Mouse (Mus musculus) myocyte (in vitro differentiated cells): ENCODE results near the gene Iqcb1. TPM values are rescaled to one million over a fixed set of nuclear protein-coding genes. Genes with fewer than 3 reads are reported as not detected.
A peak's percentile ranks its signal among the peaks of the same experiment; 100 is the strongest.

Source experiments
- H3K27me3 ChIP-seq: one replicate; pipeline ENCODE4 v1.6.1; 2011; ENCODE audit not compliant: control insufficient read depth, insufficient read depth, insufficient read length
- H3K36me3 ChIP-seq: one replicate; pipeline ENCODE4 v1.6.1; 2011; ENCODE audit not compliant: control insufficient read depth, insufficient read depth
- H3K4me2 ChIP-seq: one replicate; pipeline ENCODE4 v1.6.1; 2011; ENCODE audit warnings: low read depth, control low read depth
- H3K4me3 ChIP-seq: one replicate; pipeline ENCODE4 v1.5.1; 2011; ENCODE audit warnings: mild to moderate bottlenecking, control low read depth, moderate library complexity
- H3K79me2 ChIP-seq: one replicate; pipeline ENCODE4 v1.6.1; 2011; ENCODE audit not compliant: control insufficient read depth, insufficient read depth
- H3ac ChIP-seq: one replicate; pipeline ENCODE4 v1.6.1; 2011; ENCODE audit not compliant: control insufficient read depth, insufficient read length
- CEBPB ChIP-seq: IDR thresholded peaks from 2 replicates; pipeline ENCODE4 v1.6.1; 2011; ENCODE audit warnings: mild to moderate bottlenecking, moderate library complexity; ENCODE audit not compliant: poor library complexity, insufficient read depth, severe bottlenecking
- E2F4 ChIP-seq: IDR thresholded peaks from one replicate; pipeline ENCODE4 v1.6.1; 2011; ENCODE audit warnings: mild to moderate bottlenecking, control low read depth, moderate library complexity; ENCODE audit not compliant: insufficient read depth
- MAX ChIP-seq: IDR thresholded peaks from one replicate; pipeline ENCODE4 v1.6.1; 2011; ENCODE audit warnings: low read depth, mild to moderate bottlenecking, control low read depth
- MYOD1 ChIP-seq, 3 experiments: IDR thresholded peaks; one replicate each; pipeline ENCODE4 v1.6.1; 2011; ENCODE audit warnings: control low read depth in 2 of 3, low read depth in 2 of 3, mild to moderate bottlenecking in 2 of 3, moderate library complexity in 1 of 3; ENCODE audit not compliant: insufficient read length in 2 of 3, control insufficient read depth in 1 of 3
- MYOG ChIP-seq, 3 experiments: IDR thresholded peaks; one replicate each; pipeline ENCODE4 v1.6.1; 2011; ENCODE audit warnings: control low read depth in 2 of 3, low read depth in 2 of 3, mild to moderate bottlenecking in 2 of 3; ENCODE audit not compliant: insufficient read length in 2 of 3, control insufficient read depth in 1 of 3, insufficient read depth in 1 of 3
- POLR2A ChIP-seq: IDR thresholded peaks from one replicate; pipeline ENCODE4 v1.6.1; 2011; ENCODE audit warnings: low read depth, mild to moderate bottlenecking, control low read depth, moderate library complexity; ENCODE audit not compliant: insufficient read length
- POLR2AphosphoS2 ChIP-seq: IDR thresholded peaks from one replicate; pipeline ENCODE4 v1.6.1; 2011; ENCODE audit warnings: low read depth, control low read depth; ENCODE audit not compliant: insufficient read length
- REST ChIP-seq: IDR thresholded peaks from one replicate; pipeline ENCODE4 v1.6.1; 2011; ENCODE audit warnings: mild to moderate bottlenecking, control low read depth, moderate library complexity; ENCODE audit not compliant: insufficient read depth, insufficient read length
- SRF ChIP-seq: IDR thresholded peaks from one replicate; pipeline ENCODE4 v1.6.1; 2011; ENCODE audit warnings: low read depth; ENCODE audit not compliant: control insufficient read depth, insufficient read length
- TCF12 ChIP-seq: IDR thresholded peaks from one replicate; pipeline ENCODE4 v1.6.1; 2011; ENCODE audit warnings: mild to moderate bottlenecking, control low read depth; ENCODE audit not compliant: poor library complexity, insufficient read depth, severe bottlenecking
- TCF3 ChIP-seq: IDR thresholded peaks from one replicate; pipeline ENCODE4 v1.6.1; 2011; ENCODE audit warnings: low read depth, control low read depth; ENCODE audit not compliant: insufficient read length
- USF1 ChIP-seq: IDR thresholded peaks from one replicate; pipeline ENCODE4 v1.6.1; 2011; ENCODE audit warnings: low read depth, mild to moderate bottlenecking, control low read depth, moderate library complexity
- polyA plus RNA-seq: library from polyadenylated mRNA; unstranded; fragments of >200 nt; fragmentation: generic; extraction: Trizol; gene quantifications from one replicate; pipeline ENCODE4 v1.2.1, GENCODE M21; 2012; ENCODE audit warnings: missing spikeins

Iqcb1 gene
- polyA plus RNA-seq, result 3.2 TPM

GRCm38 (mm10) chr16:36828054-36828786 lies at the start of gene Iqcb1:
Gene Iqcb1, plus strand, starts transcription at chr16:36828385.
- no peaks in the 10 kb centered on the region for H3K36me3 ChIP-seq
- H3ac ChIP-seq, result peak within 1 kb of the TSS; percentile 37
- TF ChIP-seq MYOD1 (IDR thresholded peaks at IDR 0.05; ENCODE audit: control insufficient read depth in 1 of 3, insufficient read length in 2 of 3, low read depth in 2 of 3), result peak in 2 of 3 experiments; percentile 64 to 76
- no peak for TF ChIP-seq E2F4
- peak in 2 of 3 experiments; percentile 62 to 68 for TF ChIP-seq MYOG (IDR thresholded peaks at IDR 0.05; ENCODE audit: control insufficient read depth in 1 of 3, insufficient read depth in 1 of 3, insufficient read length in 2 of 3, low read depth in 2 of 3)
- TF ChIP-seq POLR2A, result peak; percentile 69
- peak; percentile 41 for TF ChIP-seq POLR2AphosphoS2
- TF ChIP-seq TCF12, result no peak
- H3K27me3 ChIP-seq, result no peaks in the 10 kb centered on the region
- peak within 1 kb of the TSS; percentile 59 for H3K4me3 ChIP-seq
- peaks cover 10% of the 10 kb centered on the region for H3K79me2 ChIP-seq
- peak within 1 kb of the TSS; percentile 84 for H3K4me2 ChIP-seq

- Histone ChIP-seq H3K79me2 (no peaks in the 10 kb centered on the region), H3K36me3 (no peaks in the 10 kb centered on the region), H3K4me2 (no peak overlapping the region), H3ac (no peak overlapping the region), H3K27me3 (no peaks in the 10 kb centered on the region), H3K4me3 (no peak overlapping the region)
- TF ChIP-seq CEBPB, result no peak
Measured at GRCm38 (mm10) chr16:36784146-36784545, 44.0 kb upstream of the Iqcb1 start.

- no peaks in the 10 kb centered on the region for H3K27me3 ChIP-seq
- H3K36me3 ChIP-seq, result no peaks in the 10 kb centered on the region
- no peak within 1 kb of the TSS for H3K4me3 ChIP-seq
- no peak within 1 kb of the TSS for H3ac ChIP-seq
- TF ChIP-seq TCF12, result no peak
- no peak for TF ChIP-seq REST
- TF ChIP-seq SRF, result no peak
- no peak for TF ChIP-seq POLR2A
- no peak for TF ChIP-seq CEBPB
- TF ChIP-seq MYOG (IDR thresholded peaks at IDR 0.05; ENCODE audit: control insufficient read depth in 1 of 3, insufficient read depth in 1 of 3, insufficient read length in 2 of 3, low read depth in 2 of 3), result no peak
- no peak for TF ChIP-seq TCF3
- no peak for TF ChIP-seq MYOD1 (IDR thresholded peaks at IDR 0.05; ENCODE audit: control insufficient read depth in 1 of 3, insufficient read length in 2 of 3, low read depth in 2 of 3)
- TF ChIP-seq E2F4, result no peak
- no peak for TF ChIP-seq USF1
- TF ChIP-seq POLR2AphosphoS2, result no peak
- TF ChIP-seq MAX, result no peak
- no peak within 1 kb of the TSS for H3K4me2 ChIP-seq
- no peaks in the 10 kb centered on the region for H3K79me2 ChIP-seq
Measured at GRCm38 (mm10) chr16:36784594-36785313, 43.4 kb upstream of the Iqcb1 start, which contains the start of gene Slc15a2. Gene Slc15a2, minus strand, starts transcription at chr16:36784962.

GRCm38 (mm10) chr16:36786466-36786865 lies 41.7 kb upstream of the Iqcb1 start:
- no peak overlapping the region for H3K4me3 ChIP-seq
- TF ChIP-seq E2F4, result no peak
- no peak for TF ChIP-seq TCF12
- TF ChIP-seq CEBPB, result no peak
- TF ChIP-seq MYOG (IDR thresholded peaks at IDR 0.05; ENCODE audit: control insufficient read depth in 1 of 3, insufficient read depth in 1 of 3, insufficient read length in 2 of 3, low read depth in 2 of 3), result no peak
- no peak for TF ChIP-seq TCF3
- no peak for TF ChIP-seq POLR2A
- TF ChIP-seq POLR2AphosphoS2, result no peak
- no peak for TF ChIP-seq REST
- no peak for TF ChIP-seq MYOD1 (IDR thresholded peaks at IDR 0.05; ENCODE audit: control insufficient read depth in 1 of 3, insufficient read length in 2 of 3, low read depth in 2 of 3)
- TF ChIP-seq SRF, result no peak
- no peak for TF ChIP-seq MAX
- no peak for TF ChIP-seq USF1
- no peak overlapping the region for H3K4me2 ChIP-seq
- no peaks in the 10 kb centered on the region for H3K79me2 ChIP-seq
- H3K27me3 ChIP-seq, result no peaks in the 10 kb centered on the region
- H3ac ChIP-seq, result no peak overlapping the region
- H3K36me3 ChIP-seq, result no peaks in the 10 kb centered on the region

- TF ChIP-seq POLR2AphosphoS2, result no peak
- no peak for TF ChIP-seq USF1
- TF ChIP-seq MAX, result no peak
- TF ChIP-seq E2F4, result no peak
- Histone ChIP-seq H3K4me2 (no peak overlapping the region), H3K27me3 (no peaks in the 10 kb centered on the region), H3K4me3 (no peak overlapping the region), H3ac (no peak overlapping the region), H3K36me3 (no peaks in the 10 kb centered on the region), H3K79me2 (no peaks in the 10 kb centered on the region)
Measured at GRCm38 (mm10) chr16:36790166-36790565, 38.0 kb upstream of the Iqcb1 start.
